ENCODE assay signal across 22 mouse cellular contexts in the genomic region with DNA sequence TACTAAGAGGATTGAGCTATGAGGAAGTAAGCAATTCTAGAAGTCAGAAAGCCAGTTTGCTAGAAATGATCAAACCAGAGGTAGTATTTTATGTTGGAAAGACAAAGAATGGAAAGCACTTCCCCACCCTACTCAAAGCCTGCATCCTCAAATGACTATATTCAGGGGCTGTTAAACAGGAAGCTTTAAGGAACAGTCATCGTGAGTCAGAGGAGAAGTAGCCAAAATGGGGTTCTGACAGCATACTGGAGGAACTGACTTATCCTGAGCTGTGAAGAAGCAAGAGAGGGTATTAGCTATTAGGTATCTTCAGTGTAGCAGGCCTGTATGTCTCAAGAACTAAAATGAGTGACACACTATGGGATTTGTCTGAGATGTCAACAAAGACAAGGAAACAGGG.
DNase-seq lines count a peak whose midpoint lies in the region; TF ChIP-seq lines count a peak whose summit lies in the region.
"Had no signal": no experiment of that assay in that cellular context is flagged by ENCODE, and none has a peak within 500 bp of the region (broad histone marks: within the 10 kb centered on the region; RNA-seq: fewer than 3 reads in every experiment).

No protein-coding gene starts in this region.

- TF ChIP-seq CTCF in MEL (IDR thresholded peaks at IDR 0.05 in 2 of 3, conservative IDR thresholded peaks at IDR 0.05 in 1 of 3; ENCODE audit: control insufficient read depth in 1 of 3, insufficient read depth in 1 of 3, low read depth in 2 of 3, low read length in 3 of 3, poor library complexity in 1 of 3, severe bottlenecking in 1 of 3) = no peak
- no peak for TF ChIP-seq CTCF in embryonic fibroblast, embryonic 13.5 days (IDR thresholded peaks at IDR 0.05; ENCODE audit: borderline replicate concordance, insufficient read depth, low read length)

- H3K4me1 ChIP-seq in MEL (ENCODE audit: control insufficient read depth in 1 of 2, insufficient read depth in 2 of 2, low read length in 2 of 2) = no peaks in the 10 kb centered on the region; a peak in 1 of 4 replicates
- H3K4me1 ChIP-seq in embryonic fibroblast, embryonic 13.5 days (ENCODE audit: control insufficient read depth, insufficient read depth, low read length) = no peaks in the 10 kb centered on the region; the same call in 1 of the 2 replicates
- H3K4me1 ChIP-seq: embryonic facial prominence, embryonic 15.5 days; heart, embryonic 15.5 days; kidney, embryonic 15.5 days; liver, embryonic 15.5 days; lung, embryonic 15.5 days had no signal

- H3K79me2 ChIP-seq in MEL (ENCODE audit: control insufficient read depth, insufficient read depth, low read length, poor library complexity) (no peaks in the 10 kb centered on the region), myocyte (ENCODE audit: control insufficient read depth, insufficient read depth) (no peaks in the 10 kb centered on the region)

- TF ChIP-seq EP300 in MEL (IDR thresholded peaks at IDR 0.05; ENCODE audit: low read depth in 1 of 2, low read length in 2 of 2) = no peak

- H3K4me2 ChIP-seq in myocyte (ENCODE audit: low read depth) = peak overlapping the region; percentile 54
- H3K4me2 ChIP-seq: embryonic facial prominence, embryonic 15.5 days; heart, embryonic 15.5 days; hindbrain, embryonic 14.5 days; kidney, embryonic 15.5 days; liver, embryonic 15.5 days; lung, embryonic 15.5 days; midbrain, embryonic 13.5 days had no signal

- TF ChIP-seq RAD21 in MEL (IDR thresholded peaks at IDR 0.05; ENCODE audit: low read depth, low read length) = no peak

- no peak overlapping the region for H3ac ChIP-seq in myocyte (ENCODE audit: control insufficient read depth, insufficient read length)

- H3K9ac ChIP-seq in MEL (ENCODE audit: control insufficient read depth, low read depth, low read length, poor library complexity, severe bottlenecking) = no peak overlapping the region
- H3K9ac ChIP-seq: embryonic facial prominence, embryonic 15.5 days; heart, embryonic 15.5 days; hindbrain, embryonic 14.5 days; kidney, embryonic 15.5 days; liver, embryonic 15.5 days; lung, embryonic 15.5 days; midbrain, embryonic 13.5 days had no signal

- H3K9me3 ChIP-seq in MEL (replicated peaks; ENCODE audit: insufficient read depth, low read length) = no peaks in the 10 kb centered on the region
- H3K9me3 ChIP-seq: embryonic facial prominence, embryonic 15.5 days; heart, embryonic 15.5 days; kidney, embryonic 15.5 days; liver, embryonic 15.5 days; lung, embryonic 15.5 days; midbrain, embryonic 13.5 days had no signal

- peak; percentile 2 for DNase-seq in kidney, adult 9 months
- DNase-seq in kidney, postnatal 10 days = no peak
- DNase-seq in MEL (ENCODE audit: low read depth, low spot score) = peak; percentile 49
- no peak for DNase-seq in thymus, postnatal 25 days
- no peak for DNase-seq in left cerebral cortex, postnatal 14 days (ENCODE audit: low spot score in 2 of 2)
- DNase-seq: cerebellum, adult 8-10 months; gastrocnemius, postnatal 25 days; heart, postnatal 36 days; kidney, postnatal 4 days; lung, postnatal 4 days; right cerebral cortex, postnatal 14 days had no signal

- H3K27ac ChIP-seq in MEL (ENCODE audit: control insufficient read depth, low read depth, low read length) = no peak overlapping the region
- H3K27ac ChIP-seq in embryonic fibroblast, embryonic 13.5 days (ENCODE audit: insufficient read depth, low read length) = peak overlapping the region; percentile 65; the same call in 1 of the 2 replicates
- H3K27ac ChIP-seq: embryonic facial prominence, embryonic 15.5 days; heart, embryonic 15.5 days; hindbrain, embryonic 14.5 days; kidney, embryonic 15.5 days; liver, embryonic 15.5 days; lung, embryonic 15.5 days; midbrain, embryonic 13.5 days; stomach, postnatal 0 days had no signal

- H3K36me3 ChIP-seq in MEL (ENCODE audit: control insufficient read depth in 1 of 2, insufficient read depth in 2 of 2, low read length in 2 of 2) (no peaks in the 10 kb centered on the region), myocyte (ENCODE audit: control insufficient read depth, insufficient read depth) (no peaks in the 10 kb centered on the region)
- H3K36me3 ChIP-seq: embryonic facial prominence, embryonic 15.5 days; heart, embryonic 15.5 days; kidney, embryonic 15.5 days; liver, embryonic 15.5 days; lung, embryonic 15.5 days; midbrain, embryonic 13.5 days had no signal

- TF ChIP-seq POLR2A in MEL (IDR thresholded peaks at IDR 0.05; ENCODE audit: control insufficient read depth in 1 of 2, insufficient read depth in 1 of 2, low read depth in 1 of 2, low read length in 2 of 2, poor library complexity in 1 of 2) (no peak), myocyte (IDR thresholded peaks at IDR 0.05; ENCODE audit: insufficient read length, low read depth) (no peak)
- no peak for TF ChIP-seq POLR2A in embryonic fibroblast, embryonic 13.5 days (IDR thresholded peaks at IDR 0.05; ENCODE audit: low read depth, low read length)

- H3K4me3 ChIP-seq in MEL (ENCODE audit: control insufficient read depth in 1 of 2, insufficient read depth in 1 of 2, low read depth in 2 of 2, low read length in 2 of 2) = no peak overlapping the region
- no peak overlapping the region for H3K4me3 ChIP-seq in embryonic fibroblast, embryonic 13.5 days (ENCODE audit: insufficient read depth, low read length)
- H3K4me3 ChIP-seq in myocyte = no peak overlapping the region
- H3K4me3 ChIP-seq: embryonic facial prominence, embryonic 15.5 days; heart, embryonic 15.5 days; kidney, embryonic 15.5 days; liver, embryonic 15.5 days; lung, embryonic 15.5 days; midbrain, embryonic 13.5 days had no signal

- H3K27me3 ChIP-seq in MEL (ENCODE audit: control insufficient read depth in 1 of 2, insufficient read depth in 2 of 2, low read length in 2 of 2) (no peaks in the 10 kb centered on the region), myocyte (ENCODE audit: control insufficient read depth, insufficient read depth, insufficient read length) (no peaks in the 10 kb centered on the region)
- H3K27me3 ChIP-seq: embryonic facial prominence, embryonic 15.5 days; heart, embryonic 15.5 days; kidney, embryonic 15.5 days; liver, embryonic 15.5 days; lung, embryonic 15.5 days; midbrain, embryonic 13.5 days; Patski had no signal

- intact Hi-C loops in left cerebral cortex, postnatal 14 days (cut with DNase I) = loop anchor here (10.0 kb wide), 1 partner anchor 547 kb away; no protein-coding TSS in a partner anchor

TF ChIP-seq in MEL, 35 proteins besides CTCF, POLR2A, EP300 and RAD21:
- no peak for TF ChIP-seq MYB (IDR thresholded peaks at IDR 0.05; ENCODE audit: low read depth, low read length)
- no peak for TF ChIP-seq GABPA (IDR thresholded peaks at IDR 0.05; ENCODE audit: low read depth, low read length)
- no peak for TF ChIP-seq MEF2A (IDR thresholded peaks at IDR 0.05; ENCODE audit: extremely low read depth, insufficient replicate concordance, low read depth, low read length, poor library complexity, severe bottlenecking)
- TF ChIP-seq MAFK (IDR thresholded peaks at IDR 0.05; ENCODE audit: borderline replicate concordance, low read depth, low read length) = no peak
- no peak for TF ChIP-seq ZKSCAN1 (IDR thresholded peaks at IDR 0.05; ENCODE audit: low read depth, low read length)
- TF ChIP-seq MXI1 (IDR thresholded peaks at IDR 0.05; ENCODE audit: low read depth, low read length) = no peak
- TF ChIP-seq SMC3 (IDR thresholded peaks at IDR 0.05; ENCODE audit: low read depth, low read length) = no peak
- TF ChIP-seq POLR2AphosphoS5 (IDR thresholded peaks at IDR 0.05; ENCODE audit: borderline replicate concordance, low read depth, low read length) = no peak
- TF ChIP-seq ZMIZ1 (IDR thresholded peaks at IDR 0.05; ENCODE audit: low read depth, low read length) = no peak
- no peak for TF ChIP-seq USF2 (IDR thresholded peaks at IDR 0.05; ENCODE audit: borderline replicate concordance in 1 of 2, insufficient read depth in 1 of 2, low read depth in 1 of 2, low read length in 2 of 2)
- no peak for TF ChIP-seq JUND (IDR thresholded peaks at IDR 0.05; ENCODE audit: low read depth, low read length)

TF ChIP-seq in myocyte, 11 proteins besides CTCF, POLR2A, EP300 and RAD21:
- TF ChIP-seq E2F4 (IDR thresholded peaks at IDR 0.05; ENCODE audit: insufficient read depth) (no peak), POLR2AphosphoS2 (IDR thresholded peaks at IDR 0.05; ENCODE audit: insufficient read length, low read depth) (no peak), MAX (IDR thresholded peaks at IDR 0.05; ENCODE audit: low read depth) (no peak), TCF12 (IDR thresholded peaks at IDR 0.05; ENCODE audit: insufficient read depth, poor library complexity, severe bottlenecking) (no peak), MYOD1 (IDR thresholded peaks at IDR 0.05; ENCODE audit: control insufficient read depth in 1 of 3, insufficient read length in 2 of 3, low read depth in 2 of 3) (no peak), CEBPB (IDR thresholded peaks at IDR 0.05; ENCODE audit: insufficient read depth, poor library complexity, severe bottlenecking) (no peak), USF1 (IDR thresholded peaks at IDR 0.05; ENCODE audit: low read depth) (no peak), MYOG (IDR thresholded peaks at IDR 0.05; ENCODE audit: control insufficient read depth in 1 of 3, insufficient read depth in 1 of 3, insufficient read length in 2 of 3, low read depth in 2 of 3) (no peak), TCF3 (IDR thresholded peaks at IDR 0.05; ENCODE audit: insufficient read length, low read depth) (no peak), REST (IDR thresholded peaks at IDR 0.05; ENCODE audit: insufficient read depth, insufficient read length) (no peak), SRF (IDR thresholded peaks at IDR 0.05; ENCODE audit: control insufficient read depth, insufficient read length, low read depth) (no peak)
TF ChIP-seq in myocyte: peak in this region for 0.

Comparison
In these comparisons a context has a peak if more than half of its experiments do, and no peak if none do; other contexts are left out.
1. DNase-seq: peak in kidney, adult 9 months (single experiment) and MEL (single experiment); none in kidney, postnatal 10 days (single experiment), thymus, postnatal 25 days (single experiment) and left cerebral cortex, postnatal 14 days (0 of 2).